Mouse (Mus musculus) midbrain, postnatal 0 days (tissue): Measurements from ENCODE around the gene Entpd3. TPM values are rescaled to one million over a fixed set of nuclear protein-coding genes. Genes with fewer than 3 reads are reported as not detected.

ENCODE experiments used
- ATAC-seq: fragments of 200-750 bp; cut with Nextera tagmentation; 2 replicates; pipeline ENCODE4 v1.8.0; 2017; ENCODE audit warnings: moderate number of reproducible peaks, mild to moderate bottlenecking, moderate TSS enrichment, moderate library complexity; ENCODE audit not compliant: low FRiP score
- DNase-seq: peaks from one replicate; pipeline ENCODE4 v3.0.0-alpha.2; 2015; ENCODE audit warnings: low spot score
- H3K27ac ChIP-seq: fragments of 300-500 bp; sonication (generic); 2 replicates; pipeline ENCODE4 v1.5.1; 2014; ENCODE audit warnings: low read depth, mild to moderate bottlenecking, low read length, mixed read lengths
- H3K27me3 ChIP-seq: fragments of 300-500 bp; sonication (generic); 2 replicates; pipeline ENCODE4 v1.6.1; 2014; ENCODE audit warnings: low read length, control low read depth, mixed read lengths; ENCODE audit not compliant: insufficient read depth
- H3K36me3 ChIP-seq: fragments of 300-500 bp; sonication (generic); 2 replicates; pipeline ENCODE4 v1.6.1; 2014; ENCODE audit warnings: low read length, control low read depth, mixed read lengths; ENCODE audit not compliant: insufficient read depth
- H3K4me1 ChIP-seq: fragments of 300-500 bp; sonication (generic); 2 replicates; pipeline ENCODE4 v1.6.1; 2014; ENCODE audit warnings: mild to moderate bottlenecking, control low read depth, antibody characterized with exemption, low read length, mixed read lengths; ENCODE audit not compliant: insufficient read depth
- H3K4me2 ChIP-seq: fragments of 300-500 bp; sonication (generic); 2 replicates; pipeline ENCODE4 v1.6.1; 2014; ENCODE audit warnings: low read depth, mild to moderate bottlenecking, low read length, mixed read lengths; ENCODE audit not compliant: poor library complexity, severe bottlenecking
- H3K4me3 ChIP-seq: fragments of 300-500 bp; sonication (generic); 2 replicates; pipeline ENCODE4 v1.5.1; 2014; ENCODE audit warnings: low read depth, mild to moderate bottlenecking, low read length, moderate library complexity
- H3K9ac ChIP-seq: fragments of 300-500 bp; sonication (generic); replicated peaks from 2 replicates; pipeline ENCODE4 v1.6.1; 2014; ENCODE audit warnings: mild to moderate bottlenecking, low read length, moderate library complexity, mixed read lengths; ENCODE audit not compliant: poor library complexity, severe bottlenecking
- H3K9me3 ChIP-seq: fragments of 300-500 bp; sonication (generic); 2 replicates; pipeline ENCODE4 v1.6.1; 2016; ENCODE audit warnings: low read length, control low read depth
- CTCF ChIP-seq: IDR thresholded peaks from 2 replicates; pipeline ENCODE4 v1.5.1; 2016; ENCODE audit warnings: antibody characterized with exemption, mild to moderate bottlenecking
- WGBS: fragments of 180-500 bp; shearing (Covaris S2); extraction: QIAGEN DNeasy Blood & Tissue Kit; methylation state at CpG from one replicate; pipeline ENCODE4 v1.1.7; 2014; 5-methylcytosine and 5-hydroxymethylcytosine counted together
- polyA plus RNA-seq: library from polyadenylated mRNA; unstranded; fragments of >200 nt; fragmentation: Nextera tagmentation; extraction: Ambion mirVana; gene quantifications from 2 replicates; pipeline ENCODE4 v1.2.1, GENCODE M21; 2015
- total RNA-seq: library from RNA; depleted of rRNA; stranded (reverse); fragments of >200 nt; gene quantifications from 2 replicates; pipeline ENCODE4 v1.2.3, GENCODE M21; 2014

The Entpd3 gene
- total and polyA plus RNA-seq, 2 experiments from 2014 or later = 4.7 to 9.0 TPM

- no peaks in the 10 kb centered on the region for H3K27me3 ChIP-seq
- no peaks in the 10 kb centered on the region for H3K36me3 ChIP-seq
- H3K4me3 ChIP-seq = no peak overlapping the region
- 91% methylated on average over 8 of the region's 8 CpGs for WGBS
- no peaks in the 10 kb centered on the region for H3K9me3 ChIP-seq
- no peak for DNase-seq
- H3K27ac ChIP-seq = no peak overlapping the region
- TF ChIP-seq CTCF = no peak
- no peak overlapping the region for H3K9ac ChIP-seq
- no peak overlapping the region for H3K4me2 ChIP-seq
- no peak for ATAC-seq
- no peaks in the 10 kb centered on the region for H3K4me1 ChIP-seq
Observed at GRCm38 (mm10) chr9:120516720-120517119, 22.9 kb upstream of the Entpd3 start.

- Histone ChIP-seq H3K9ac (no peak overlapping the region), H3K27ac (no peak overlapping the region), H3K4me2 (no peak overlapping the region), H3K4me3 (no peak overlapping the region), H3K9me3 (no peaks in the 10 kb centered on the region), H3K4me1 (no peaks in the 10 kb centered on the region), H3K36me3 (no peaks in the 10 kb centered on the region), H3K27me3 (no peaks in the 10 kb centered on the region)
- no peak for TF ChIP-seq CTCF
- 83% methylated on average over 3 of the region's 3 CpGs for WGBS
- DNase-seq = no peak
- no peak for ATAC-seq
Observed at GRCm38 (mm10) chr9:120518946-120519345, 20.7 kb upstream of the Entpd3 start.

- peak; percentile 38 for DNase-seq
- Histone ChIP-seq H3K9me3 (no peaks in the 10 kb centered on the region), H3K27me3 (no peaks in the 10 kb centered on the region), H3K4me2 (no peak overlapping the region), H3K4me1 (no peaks in the 10 kb centered on the region), H3K27ac (peak overlapping the region; percentile 26; the same call in 1 of the 2 replicates), H3K36me3 (no peaks in the 10 kb centered on the region), H3K9ac (no peak overlapping the region), H3K4me3 (no peak overlapping the region)
- TF ChIP-seq CTCF = peak; percentile 33
- 38% methylated on average over 19 of the region's 19 CpGs for WGBS
- no peak for ATAC-seq
Observed at GRCm38 (mm10) chr9:120519469-120520125, 20.0 kb upstream of the Entpd3 start.

- WGBS = 84% methylated on average over 1 of the region's 1 CpGs
- Histone ChIP-seq H3K4me2 (no peak overlapping the region), H3K4me3 (no peak overlapping the region), H3K36me3 (no peaks in the 10 kb centered on the region), H3K9me3 (no peaks in the 10 kb centered on the region), H3K4me1 (no peaks in the 10 kb centered on the region), H3K27me3 (no peaks in the 10 kb centered on the region), H3K27ac (no peak overlapping the region), H3K9ac (no peak overlapping the region)
- ATAC-seq = no peak
- TF ChIP-seq CTCF = no peak
- no peak for DNase-seq
Observed at GRCm38 (mm10) chr9:120521161-120521560, 18.5 kb upstream of the Entpd3 start.

GRCm38 (mm10) chr9:120527270-120527669 is 12.3 kb upstream of the Entpd3 start:
- Histone ChIP-seq H3K9me3 (no peaks in the 10 kb centered on the region), H3K27ac (no peak overlapping the region), H3K4me2 (no peak overlapping the region), H3K27me3 (no peaks in the 10 kb centered on the region), H3K4me3 (no peak overlapping the region), H3K36me3 (no peaks in the 10 kb centered on the region), H3K4me1 (no peaks in the 10 kb centered on the region), H3K9ac (no peak overlapping the region)
- WGBS = 57% methylated on average over 4 of the region's 4 CpGs
- no peak for TF ChIP-seq CTCF
- DNase-seq = no peak
- no peak for ATAC-seq

GRCm38 (mm10) chr9:120527919-120528318 is 11.7 kb upstream of the Entpd3 start:
- Histone ChIP-seq H3K9me3 (no peaks in the 10 kb centered on the region), H3K4me1 (no peaks in the 10 kb centered on the region), H3K4me2 (no peak overlapping the region), H3K4me3 (no peak overlapping the region), H3K36me3 (no peaks in the 10 kb centered on the region), H3K27ac (no peak overlapping the region), H3K9ac (no peak overlapping the region), H3K27me3 (no peaks in the 10 kb centered on the region)
- TF ChIP-seq CTCF = no peak
- ATAC-seq (no peak), DNase-seq (no peak)
- WGBS = 91% methylated on average over 8 of the region's 8 CpGs
